Mouse (Mus musculus) cerebellum, adult 2 months (tissue): Measurements from ENCODE around the gene Cfap45.

Source experiments
- CTCF ChIP-seq: fragments of 200-500 bp; IDR thresholded peaks from 2 replicates; pipeline ENCODE4 v1.5.1; 2011; ENCODE audit warnings: low read depth, mild to moderate bottlenecking, control low read depth, low read length, moderate library complexity, borderline replicate concordance; ENCODE audit not compliant: insufficient read depth
- POLR2A ChIP-seq: fragments of 200-500 bp; IDR thresholded peaks from 2 replicates; pipeline ENCODE4 v1.6.1; 2011; ENCODE audit warnings: low read length, control low read depth, borderline replicate concordance; ENCODE audit not compliant: insufficient read depth

DNA sequence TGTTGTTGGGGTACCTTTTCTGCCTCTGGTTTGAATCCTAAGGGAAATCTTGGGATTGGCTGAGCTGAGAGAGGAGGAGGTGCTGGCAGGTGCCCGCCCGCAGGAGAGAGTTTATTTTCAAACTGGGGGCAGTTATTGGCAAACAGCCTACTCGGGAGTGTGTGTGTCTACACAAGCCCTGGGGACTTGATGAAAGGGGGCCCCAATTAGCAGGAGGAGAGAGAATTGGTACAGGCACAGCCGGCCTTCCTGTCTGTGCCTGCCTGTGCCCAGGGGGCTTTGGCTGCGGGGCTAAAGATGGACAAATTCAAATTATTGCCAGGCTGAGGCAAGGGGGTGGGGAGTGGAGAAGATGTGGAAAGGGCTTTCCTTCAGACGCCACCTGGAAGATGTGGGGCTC, 34.8 kb upstream of the Cfap45 start:
- TF ChIP-seq CTCF (no peak), POLR2A (no peak)
